Mouse (Mus musculus) intestine, embryonic 16.5 days (tissue): ENCODE results near the gene Rorc. TPM values are rescaled to one million over a fixed set of nuclear protein-coding genes. Genes with fewer than 3 reads are reported as not detected.

ENCODE experiments used
- ATAC-seq: fragments of 200-750 bp; cut with Nextera tagmentation; 2 replicates; pipeline ENCODE4 v1.8.0; 2017; ENCODE audit warnings: moderate TSS enrichment, moderate library complexity
- H3K27ac ChIP-seq: fragments of 300-500 bp; sonication (generic); 2 replicates; pipeline ENCODE4 v1.5.1; 2014; ENCODE audit warnings: mild to moderate bottlenecking, low read length
- H3K27me3 ChIP-seq: fragments of 300-500 bp; sonication (generic); replicated peaks from 2 replicates; pipeline ENCODE4 v1.6.1; 2014; ENCODE audit warnings: low read length, control low read depth, mixed read lengths; ENCODE audit not compliant: control insufficient read depth, insufficient read depth
- H3K36me3 ChIP-seq: fragments of 300-500 bp; sonication (generic); 2 replicates; pipeline ENCODE4 v1.6.1; 2014; ENCODE audit warnings: low read length, control low read depth; ENCODE audit not compliant: control insufficient read depth, insufficient read depth
- H3K4me1 ChIP-seq: fragments of 300-500 bp; sonication (generic); 2 replicates; pipeline ENCODE4 v1.6.1; 2014; ENCODE audit warnings: low read length, control low read depth, mixed read lengths; ENCODE audit not compliant: control insufficient read depth, insufficient read depth
- H3K4me2 ChIP-seq: fragments of 300-500 bp; sonication (generic); 2 replicates; pipeline ENCODE4 v1.6.1; 2014; ENCODE audit warnings: low read depth, low read length, control low read depth
- H3K4me3 ChIP-seq: fragments of 300-500 bp; sonication (generic); 2 replicates; pipeline ENCODE4 v1.5.1; 2014; ENCODE audit warnings: mild to moderate bottlenecking, low read length
- H3K9ac ChIP-seq: fragments of 300-500 bp; sonication (generic); 2 replicates; pipeline ENCODE4 v1.6.1; 2014; ENCODE audit warnings: low read depth, low read length
- H3K9me3 ChIP-seq: fragments of 300-500 bp; sonication (generic); 2 replicates; pipeline ENCODE4 v1.6.1; 2016; ENCODE audit warnings: low read length, control low read depth; ENCODE audit not compliant: control insufficient read depth
- WGBS: fragments of 180-500 bp; shearing (Covaris S2); extraction: QIAGEN DNeasy Blood & Tissue Kit; methylation state at CpG from one replicate; pipeline ENCODE4 v1.1.7; 2014; 5-methylcytosine and 5-hydroxymethylcytosine counted together
- polyA plus RNA-seq: library from polyadenylated mRNA; unstranded; fragments of >200 nt; fragmentation: Nextera tagmentation; extraction: Ambion mirVana; gene quantifications from 2 replicates; pipeline ENCODE4 v1.2.1, GENCODE M21; 2015

The Rorc gene
- 11.8 and 14.6 TPM in 2 replicates for polyA plus RNA-seq

- H3K4me2 ChIP-seq, result peak within 1 kb of the TSS; percentile 53
- peak within 1 kb of the TSS; percentile 50 for H3K9ac ChIP-seq
- 15% methylated on average over 5 of the region's 5 CpGs for whole genome bisulfite sequencing
- H3K27me3 ChIP-seq, result no peaks in the 10 kb centered on the region
- peak within 1 kb of the TSS; percentile 52 for H3K27ac ChIP-seq
- ATAC-seq, result peak; percentile 58
- no peaks in the 10 kb centered on the region for H3K9me3 ChIP-seq
- H3K4me3 ChIP-seq, result peak within 1 kb of the TSS; percentile 44
- H3K4me1 ChIP-seq, result peaks cover 30% of the 10 kb centered on the region
- no peaks in the 10 kb centered on the region for H3K36me3 ChIP-seq
These were observed at the start of gene Rorc for GRCm38 (mm10) chr3:94372641-94373040. Gene Rorc (plus strand): TSS chr3:94372794.

- 56% methylated on average over 3 of the region's 3 CpGs for WGBS
- Histone ChIP-seq H3K4me2 (no peak overlapping the region), H3K27me3 (no peaks in the 10 kb centered on the region), H3K9ac (no peak overlapping the region), H3K9me3 (no peaks in the 10 kb centered on the region), H3K27ac (no peak overlapping the region), H3K4me1 (no peaks in the 10 kb centered on the region), H3K4me3 (no peak overlapping the region), H3K36me3 (no peaks in the 10 kb centered on the region)
- ATAC-seq, result no peak
These were observed 43.9 kb upstream of the Rorc start for GRCm38 (mm10) chr3:94328681-94329080.

- no peaks in the 10 kb centered on the region for H3K4me1 ChIP-seq
- no peaks in the 10 kb centered on the region for H3K9me3 ChIP-seq
- H3K9ac ChIP-seq, result no peak overlapping the region
- H3K27ac ChIP-seq, result no peak overlapping the region
- no peaks in the 10 kb centered on the region for H3K36me3 ChIP-seq
- no peak overlapping the region for H3K4me3 ChIP-seq
- no peak for ATAC-seq
- no peaks in the 10 kb centered on the region for H3K27me3 ChIP-seq
- no peak overlapping the region for H3K4me2 ChIP-seq
- 97% methylated on average over 4 of the region's 4 CpGs for WGBS
These were observed 38.2 kb upstream of the Rorc start for GRCm38 (mm10) chr3:94334442-94334841.

DNA sequence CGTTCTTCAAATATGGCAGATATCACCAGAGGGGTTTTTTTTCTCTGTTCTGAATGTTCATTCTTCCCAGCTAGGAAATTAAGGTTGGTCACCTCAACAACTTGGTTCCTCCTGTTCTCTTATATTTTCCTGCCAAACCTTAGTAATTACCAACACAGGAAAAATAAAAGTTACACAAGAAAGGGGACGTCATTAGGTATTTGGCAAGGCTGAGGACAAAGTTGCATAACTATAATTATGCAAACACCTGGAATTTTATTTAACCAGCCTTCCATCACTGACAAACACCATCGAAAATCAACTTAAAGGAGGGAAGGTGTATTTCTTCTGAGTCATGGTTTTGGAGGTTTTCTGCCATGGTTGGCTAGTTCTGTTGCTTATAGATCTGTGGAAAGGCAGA, 34.1 kb upstream of the Rorc start:
- H3K9me3 ChIP-seq, result no peaks in the 10 kb centered on the region
- ATAC-seq, result no peak
- H3K27me3 ChIP-seq, result no peaks in the 10 kb centered on the region
- H3K4me2 ChIP-seq, result no peak overlapping the region
- WGBS, result 85% methylated on average over 3 of the region's 3 CpGs
- H3K9ac ChIP-seq, result no peak overlapping the region
- no peak overlapping the region for H3K27ac ChIP-seq
- H3K4me3 ChIP-seq, result no peak overlapping the region
- H3K36me3 ChIP-seq, result no peaks in the 10 kb centered on the region
- H3K4me1 ChIP-seq, result no peaks in the 10 kb centered on the region

- no peak for ATAC-seq
- Histone ChIP-seq H3K4me1 (no peaks in the 10 kb centered on the region), H3K4me2 (no peak within 1 kb of the TSS), H3K9ac (no peak within 1 kb of the TSS), H3K27ac (no peak within 1 kb of the TSS), H3K9me3 (no peaks in the 10 kb centered on the region), H3K36me3 (no peaks in the 10 kb centered on the region), H3K4me3 (no peak within 1 kb of the TSS), H3K27me3 (no peaks in the 10 kb centered on the region)
- WGBS, result 35% methylated on average over 3 of the region's 3 CpGs
These were observed 30.6 kb upstream of the Rorc start, which contains the start of gene Them5 for GRCm38 (mm10) chr3:94341959-94342422. Gene Them5 (plus strand): TSS chr3:94342099.

- Histone ChIP-seq H3K9ac (no peak overlapping the region), H3K27ac (no peak overlapping the region), H3K27me3 (no peaks in the 10 kb centered on the region), H3K4me2 (no peak overlapping the region), H3K9me3 (no peaks in the 10 kb centered on the region), H3K4me1 (no peaks in the 10 kb centered on the region), H3K4me3 (no peak overlapping the region), H3K36me3 (no peaks in the 10 kb centered on the region)
- WGBS, result 60% methylated on average over 1 of the region's 1 CpGs
- no peak for ATAC-seq
These were observed 30.0 kb upstream of the Rorc start for GRCm38 (mm10) chr3:94342552-94342951.

GRCm38 (mm10) chr3:94344182-94344581, 28.4 kb upstream of the Rorc start:
- no peaks in the 10 kb centered on the region for H3K9me3 ChIP-seq
- WGBS, result 82% methylated on average over 2 of the region's 2 CpGs
- H3K9ac ChIP-seq, result no peak overlapping the region
- no peaks in the 10 kb centered on the region for H3K4me1 ChIP-seq
- no peak for ATAC-seq
- no peak overlapping the region for H3K4me2 ChIP-seq
- H3K27ac ChIP-seq, result no peak overlapping the region
- no peaks in the 10 kb centered on the region for H3K27me3 ChIP-seq
- no peak overlapping the region for H3K4me3 ChIP-seq
- no peaks in the 10 kb centered on the region for H3K36me3 ChIP-seq

DNA sequence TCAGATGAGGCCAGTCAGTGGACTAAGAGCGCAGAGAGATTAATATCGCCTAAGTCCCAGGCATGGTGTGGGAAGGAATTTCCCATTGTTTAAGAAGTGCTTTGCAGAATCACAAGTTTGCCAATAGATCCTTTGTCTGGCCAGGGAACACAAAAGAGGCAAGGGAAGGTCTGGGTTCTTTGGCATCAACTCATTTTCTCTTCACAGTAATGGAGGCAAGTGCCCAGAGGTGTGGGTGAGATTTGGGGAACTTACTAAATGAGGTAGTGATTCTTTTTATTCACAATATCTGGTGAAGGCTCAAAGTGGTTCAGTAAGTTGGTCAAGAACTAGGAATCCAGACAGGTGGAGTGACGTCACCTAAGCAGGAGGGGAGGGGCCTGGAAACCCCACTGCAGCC, 27.7 kb upstream of the Rorc start:
- no peak overlapping the region for H3K4me3 ChIP-seq
- H3K9me3 ChIP-seq, result no peaks in the 10 kb centered on the region
- no peaks in the 10 kb centered on the region for H3K36me3 ChIP-seq
- no peak for ATAC-seq
- no peak overlapping the region for H3K9ac ChIP-seq
- H3K27ac ChIP-seq, result no peak overlapping the region
- 59% methylated on average over 3 of the region's 3 CpGs for WGBS
- no peaks in the 10 kb centered on the region for H3K4me1 ChIP-seq
- no peak overlapping the region for H3K4me2 ChIP-seq
- no peaks in the 10 kb centered on the region for H3K27me3 ChIP-seq

DNA sequence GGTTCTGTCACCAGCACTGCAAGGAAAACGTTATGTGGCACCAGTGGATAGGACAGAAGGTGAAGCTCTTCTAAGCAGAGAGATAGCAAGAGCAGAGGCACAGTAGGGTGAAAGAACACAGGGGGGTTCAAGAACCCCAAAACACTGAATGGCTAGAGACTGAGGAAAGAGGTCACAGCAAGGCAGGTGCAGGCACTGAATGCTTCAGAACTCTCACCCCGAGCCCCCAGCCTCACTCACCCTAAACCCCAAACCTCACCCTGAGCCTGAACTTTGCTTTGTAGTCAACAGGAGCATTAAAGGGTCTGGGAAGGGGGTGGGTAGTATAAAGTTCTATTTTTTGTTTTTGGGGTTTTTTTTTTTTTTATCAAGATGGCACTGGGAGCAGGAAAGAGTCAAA, 24.4 kb upstream of the Rorc start:
- WGBS, result 84% methylated on average over 2 of the region's 2 CpGs

GRCm38 (mm10) chr3:94360812-94361211, 11.8 kb upstream of the Rorc start:
- Histone ChIP-seq H3K27me3 (peaks cover 4% of the 10 kb centered on the region; the same call in 1 of the 2 replicates), H3K36me3 (no peaks in the 10 kb centered on the region), H3K4me2 (no peak overlapping the region), H3K4me3 (no peak overlapping the region), H3K27ac (no peak overlapping the region), H3K4me1 (peaks cover 5% of the 10 kb centered on the region), H3K9ac (no peak overlapping the region), H3K9me3 (no peaks in the 10 kb centered on the region)
- ATAC-seq, result no peak
- WGBS, result 3% methylated on average over 1 of the region's 1 CpGs

More for the DNA sequence above, 24.4 kb upstream of the Rorc start:
- no peaks in the 10 kb centered on the region for H3K9me3 ChIP-seq
- H3K4me2 ChIP-seq, result no peak overlapping the region
- no peaks in the 10 kb centered on the region for H3K4me1 ChIP-seq
- H3K9ac ChIP-seq, result no peak overlapping the region
- no peak for ATAC-seq
- H3K36me3 ChIP-seq, result no peaks in the 10 kb centered on the region
- no peaks in the 10 kb centered on the region for H3K27me3 ChIP-seq
- no peak overlapping the region for H3K4me3 ChIP-seq
- no peak overlapping the region for H3K27ac ChIP-seq
